Mouse (Mus musculus) cerebellum, adult 2 months (tissue): ENCODE data around the gene Osbpl9.

ENCODE experiments used
- CTCF ChIP-seq: fragments of 200-500 bp; IDR thresholded peaks from 2 replicates; pipeline ENCODE4 v1.5.1; 2011; ENCODE audit warnings: low read depth, mild to moderate bottlenecking, control low read depth, low read length, moderate library complexity, borderline replicate concordance; ENCODE audit not compliant: insufficient read depth
- POLR2A ChIP-seq: fragments of 200-500 bp; IDR thresholded peaks from 2 replicates; pipeline ENCODE4 v1.6.1; 2011; ENCODE audit warnings: low read length, control low read depth, borderline replicate concordance; ENCODE audit not compliant: insufficient read depth

DNA sequence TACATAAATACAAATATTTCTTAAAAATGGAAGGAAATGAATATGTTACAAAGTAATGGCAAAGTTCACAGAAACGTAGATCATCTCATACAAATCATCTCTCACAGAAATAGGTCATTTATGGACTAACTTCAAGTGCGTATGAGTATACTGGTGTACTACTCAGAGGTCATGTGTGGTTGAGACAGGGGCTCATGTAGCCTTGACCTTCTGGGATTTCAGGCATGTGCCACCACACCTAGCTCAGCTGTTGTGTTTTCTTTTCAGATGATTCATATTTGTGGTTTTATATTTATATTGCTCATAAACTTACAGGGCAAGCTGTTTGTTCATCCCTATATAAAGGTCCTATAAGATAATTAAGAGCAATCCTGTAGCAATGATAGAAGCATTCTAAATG is 171.8 kb downstream of the Osbpl9 start:
- TF ChIP-seq POLR2A (no peak), CTCF (no peak)
